Mouse (Mus musculus) T-helper 1 cell (primary cell): ENCODE results near the gene Aldh18a1.

Experiments used
- in situ Hi-C: fragments of 300-600 bp; cut with MboI, MseI; formaldehyde crosslinking; loops from one replicate; pipeline ENCODE4 v1.15.1; 2025; ENCODE audit warnings: high pct_unique_total_duplicates

The Aldh18a1 gene

DNA sequence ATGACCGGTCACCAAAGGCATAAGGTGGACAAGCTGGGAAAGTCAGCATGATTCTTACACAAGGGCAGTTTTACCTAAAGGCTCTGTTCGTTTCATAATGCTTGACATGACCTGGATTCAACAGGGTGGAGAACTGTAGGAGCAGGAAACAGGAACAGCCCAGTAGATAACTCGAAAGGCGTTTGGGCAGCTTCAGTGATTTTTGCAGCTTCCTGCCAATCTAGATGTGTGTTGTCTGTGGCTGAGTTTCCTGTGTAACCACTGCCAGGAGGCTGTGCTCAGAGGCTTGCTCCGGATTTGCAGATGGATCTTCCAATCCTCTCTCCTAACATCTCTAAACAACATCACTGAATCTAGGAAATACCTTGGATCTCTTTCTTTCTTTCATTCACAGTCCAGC, 55.7 kb downstream of the Aldh18a1 start:
- in situ Hi-C loops = no loop called here

DNA sequence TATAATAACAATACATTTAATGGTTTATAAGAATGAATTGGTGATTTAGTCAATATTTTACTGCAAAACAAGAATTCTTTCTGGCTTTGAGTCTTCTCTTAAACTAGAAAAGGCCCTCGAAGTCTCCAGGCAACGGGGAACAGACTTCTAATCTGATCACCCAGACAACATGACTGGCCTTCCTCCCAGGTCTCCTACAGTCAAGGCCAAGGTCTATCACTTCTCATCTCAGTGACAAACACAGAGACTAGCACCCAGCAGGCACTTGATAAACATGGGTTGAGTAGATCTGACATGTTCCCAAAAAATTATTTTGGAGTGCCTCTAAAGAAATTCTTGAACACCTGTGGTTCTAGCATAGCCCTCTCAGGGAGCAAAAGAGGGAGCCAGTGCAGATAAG, 57.9 kb downstream of the Aldh18a1 start:
- in situ Hi-C loops = no loop called here

DNA sequence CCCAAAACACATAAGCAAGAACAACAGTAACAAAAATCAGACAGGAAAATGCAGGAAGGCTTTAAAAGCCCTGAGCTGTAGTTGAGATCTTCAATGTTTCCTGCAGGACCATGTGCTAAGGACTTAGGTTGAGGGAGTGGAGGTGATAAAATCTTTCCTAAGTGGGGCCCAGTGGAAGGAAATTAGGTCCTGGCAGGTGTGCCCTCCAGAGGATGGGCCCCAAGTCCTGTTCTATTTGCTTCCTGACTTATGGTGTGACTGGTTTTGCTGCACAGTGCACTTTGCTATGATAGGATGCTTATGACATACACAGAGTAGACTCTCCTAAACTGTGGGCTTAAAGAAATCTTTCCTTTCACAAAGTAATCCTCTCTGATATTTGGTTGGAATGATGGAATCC, 60.0 kb downstream of the Aldh18a1 start:
- in situ Hi-C loops = loop anchor here (10.0 kb wide), 1 partner anchor 143 kb away; no protein-coding TSS in a partner anchor

DNA sequence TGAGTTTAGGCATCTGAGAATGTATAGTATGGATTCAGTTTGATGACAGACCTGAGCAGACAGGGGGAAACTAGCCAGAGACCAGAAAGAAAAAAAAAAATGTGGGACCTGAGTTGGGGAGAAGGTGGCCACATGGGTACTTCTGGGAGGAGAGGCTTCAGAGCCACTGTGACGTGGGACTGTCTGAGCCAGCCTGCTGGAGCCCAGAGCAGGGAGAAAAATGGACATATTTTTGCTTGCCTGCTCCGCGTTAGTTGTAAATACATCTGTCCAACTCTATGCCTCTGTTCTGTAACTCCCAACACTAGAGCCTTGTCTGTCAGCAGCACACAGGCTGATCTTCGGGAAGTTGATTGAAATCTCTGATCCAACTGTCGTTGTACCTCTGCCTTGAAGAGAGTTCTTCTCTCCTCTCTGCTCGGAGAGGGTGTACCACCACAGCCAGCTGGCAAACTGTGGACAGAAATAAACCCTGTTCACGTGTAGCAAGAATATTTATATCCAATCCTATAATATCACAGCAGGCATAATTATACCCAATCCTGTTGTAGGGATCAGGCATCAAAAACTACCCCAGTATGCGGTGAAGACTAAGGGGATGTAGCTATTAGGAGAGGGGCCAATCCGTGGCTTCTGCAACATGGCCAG, 61.8 kb downstream of the Aldh18a1 start:
- in situ Hi-C loops = loop anchor here (10.0 kb wide), 1 partner anchor 142 kb away; no protein-coding TSS in a partner anchor

DNA sequence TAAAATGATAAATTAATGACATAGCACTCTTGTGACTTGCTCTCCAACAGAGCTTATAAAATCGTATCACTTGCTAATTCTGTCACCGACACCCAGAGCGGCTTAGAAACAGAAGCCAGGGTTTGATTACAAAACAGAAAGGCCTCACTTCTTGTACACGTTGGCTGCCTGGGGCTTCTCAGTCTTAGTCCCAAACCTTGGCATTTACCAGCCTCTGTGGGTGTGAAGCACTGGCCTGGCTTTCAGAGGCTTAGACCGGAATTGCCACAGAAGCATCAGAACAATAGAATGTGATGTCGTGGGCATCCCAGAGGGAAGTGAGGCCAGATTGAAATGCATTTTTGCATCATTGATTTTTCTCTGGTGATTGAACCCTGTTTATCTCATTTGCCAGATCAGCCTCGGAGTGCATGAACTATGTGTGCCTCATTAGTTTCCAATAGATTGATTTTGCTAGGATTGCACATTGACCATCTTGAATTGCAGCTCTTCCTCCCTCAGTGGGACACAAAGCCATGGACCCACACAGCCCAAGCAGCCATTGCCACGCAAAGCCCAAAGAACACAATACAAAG, 64.7 kb downstream of the Aldh18a1 start:
- in situ Hi-C loops = loop anchor here (10.0 kb wide), 1 partner anchor 139 kb away; no protein-coding TSS in a partner anchor

DNA sequence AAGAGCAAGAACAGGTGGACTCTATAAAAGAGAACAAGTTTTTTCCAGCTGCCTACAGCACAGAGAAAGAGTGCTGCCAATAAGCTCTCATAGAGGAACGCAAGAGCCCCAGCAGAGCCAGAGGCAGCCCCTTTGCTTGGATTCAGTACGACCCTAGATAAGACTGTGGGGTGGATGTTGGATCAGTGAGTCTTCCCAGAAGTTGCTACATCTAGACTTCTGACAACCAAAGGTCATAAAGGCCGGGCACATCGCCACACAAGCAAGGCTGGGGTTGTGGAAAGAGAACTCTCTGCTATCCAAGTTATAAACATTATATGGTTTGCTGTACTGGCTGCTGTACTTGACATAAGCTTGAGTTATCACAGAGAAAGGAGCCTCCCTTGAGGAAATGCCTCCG, 67.9 kb downstream of the Aldh18a1 start:
- in situ Hi-C loops = loop anchor here (10.0 kb wide), 1 partner anchor 136 kb away; no protein-coding TSS in a partner anchor

DNA sequence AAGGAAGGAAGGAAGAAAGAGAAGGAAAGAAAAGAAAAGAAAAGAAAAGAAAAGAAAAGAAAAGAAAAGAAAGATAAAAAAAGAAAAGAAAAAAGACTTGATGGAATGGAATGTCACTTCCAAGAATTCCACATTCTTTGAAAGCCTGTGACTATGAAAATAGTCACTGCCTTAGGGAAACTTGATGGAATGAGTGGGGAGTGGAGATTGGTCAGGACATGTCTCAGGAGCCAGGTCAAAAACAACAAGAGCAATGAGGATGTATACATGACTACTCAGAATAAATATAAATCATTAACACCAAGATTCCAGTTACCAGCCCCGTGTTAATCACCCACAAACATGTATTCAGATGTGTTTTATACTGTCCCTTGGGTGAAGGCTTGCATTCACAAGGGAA, 69.6 kb downstream of the Aldh18a1 start:
- in situ Hi-C loops = no loop called here

DNA sequence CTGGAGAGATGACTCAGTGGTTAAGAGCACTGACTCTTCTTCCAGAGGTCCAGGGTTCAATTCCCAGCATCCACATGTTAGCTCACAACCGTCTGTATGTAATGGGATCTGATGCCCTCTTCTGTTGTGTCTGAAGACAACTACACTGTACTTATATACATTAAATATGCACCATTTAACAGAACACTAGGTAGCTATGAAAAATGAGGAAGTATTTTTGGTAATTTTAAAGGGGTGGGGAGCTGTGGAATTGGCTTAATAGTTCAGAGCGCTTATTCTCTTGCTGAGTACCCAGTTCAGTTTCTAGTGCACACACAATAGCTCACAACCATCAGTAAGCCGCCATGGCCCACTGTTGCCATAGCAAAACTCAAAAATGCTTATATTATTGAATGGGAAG, 72.7 kb downstream of the Aldh18a1 start:
- in situ Hi-C loops = no loop called here

DNA sequence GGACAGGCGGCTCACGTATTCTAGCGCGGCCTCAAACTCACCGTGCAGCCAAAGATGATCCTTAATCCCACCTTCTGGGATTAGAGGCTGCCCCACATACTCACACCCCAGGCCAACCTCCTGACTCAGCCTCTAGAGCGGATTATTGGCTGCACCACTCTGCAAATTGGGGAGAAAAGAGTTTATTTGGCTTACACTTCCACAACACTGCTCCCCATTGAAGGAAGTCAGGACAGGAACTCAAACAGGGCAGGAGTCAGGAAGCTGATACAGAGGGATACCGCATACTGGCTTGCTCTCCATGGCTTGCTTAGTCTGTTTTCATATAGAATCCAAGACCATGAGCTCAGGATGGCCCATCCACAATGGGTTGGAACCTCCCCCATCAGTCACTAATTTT, 73.9 kb downstream of the Aldh18a1 start:
- in situ Hi-C loops = no loop called here

DNA sequence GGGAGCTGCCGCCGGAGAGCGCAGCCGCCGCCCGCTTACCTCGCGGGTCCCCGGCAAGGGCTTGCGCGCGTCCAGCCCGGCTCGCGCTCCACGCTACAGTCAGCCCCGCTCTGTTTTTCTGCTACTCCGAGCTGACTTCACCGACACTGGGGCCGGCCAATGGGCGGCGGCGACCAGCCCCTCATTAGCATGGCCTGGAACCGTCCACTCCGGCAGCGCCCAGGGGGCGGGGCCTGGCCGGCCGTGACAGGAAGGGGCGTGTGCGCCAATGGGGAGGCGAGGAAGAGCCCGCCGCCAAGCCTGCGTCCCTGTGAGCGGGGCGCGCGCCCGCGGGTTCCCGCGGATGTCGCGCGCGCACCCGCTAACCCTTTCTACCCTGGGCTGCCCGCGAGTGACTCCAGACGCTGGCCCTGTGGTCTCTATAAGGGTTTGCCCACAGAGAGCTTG, 74.6 kb downstream of the Aldh18a1 start, which contains the start of gene Sorbs1:
Gene Sorbs1 (minus strand): TSS at position 148 of the 447 bp plus-strand sequence.
- in situ Hi-C loops = no loop called here

DNA sequence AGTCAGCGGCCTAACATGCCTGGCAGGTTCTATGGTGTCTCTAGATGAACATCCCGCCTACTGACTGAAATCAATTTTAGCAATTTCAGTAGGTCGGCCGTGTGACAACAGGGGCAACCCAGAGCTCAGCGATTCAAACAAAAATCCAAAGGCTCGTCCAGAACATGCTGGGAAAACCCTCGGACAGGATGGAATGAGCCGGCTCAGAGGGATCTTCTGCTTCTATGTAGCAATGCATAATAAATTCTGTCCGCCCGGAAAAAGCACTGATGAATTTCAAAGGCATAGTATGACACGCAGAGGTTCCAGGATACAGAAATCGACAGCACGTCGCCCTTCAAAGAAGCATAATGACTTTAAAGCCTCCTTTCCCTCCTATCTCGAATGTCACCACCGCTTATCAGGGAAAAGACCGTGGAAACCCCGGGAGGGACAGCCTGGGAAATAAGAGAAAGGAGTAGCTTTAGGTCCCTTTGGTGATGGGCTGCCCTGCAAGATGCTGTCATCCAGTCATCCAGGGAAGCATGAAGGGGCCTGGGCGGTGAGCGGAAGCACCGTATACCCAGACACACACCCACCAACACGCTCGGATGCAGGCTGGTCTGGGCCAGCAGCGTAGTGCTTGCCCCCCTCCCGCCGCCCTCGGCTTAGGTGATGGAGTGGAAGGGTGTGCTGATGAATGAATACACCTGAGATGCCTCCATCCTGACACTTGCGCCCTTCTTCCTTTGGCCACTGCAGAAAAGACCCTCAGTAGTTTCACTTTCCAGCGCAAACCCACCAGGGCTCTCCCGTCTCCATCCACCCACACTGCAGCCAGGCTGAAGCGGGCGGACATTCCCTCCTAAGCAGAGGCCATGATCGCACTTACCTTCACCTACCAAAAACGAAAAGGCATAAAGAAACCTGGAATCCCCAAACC, 75.5 kb downstream of the Aldh18a1 start:
- in situ Hi-C loops = no loop called here

DNA sequence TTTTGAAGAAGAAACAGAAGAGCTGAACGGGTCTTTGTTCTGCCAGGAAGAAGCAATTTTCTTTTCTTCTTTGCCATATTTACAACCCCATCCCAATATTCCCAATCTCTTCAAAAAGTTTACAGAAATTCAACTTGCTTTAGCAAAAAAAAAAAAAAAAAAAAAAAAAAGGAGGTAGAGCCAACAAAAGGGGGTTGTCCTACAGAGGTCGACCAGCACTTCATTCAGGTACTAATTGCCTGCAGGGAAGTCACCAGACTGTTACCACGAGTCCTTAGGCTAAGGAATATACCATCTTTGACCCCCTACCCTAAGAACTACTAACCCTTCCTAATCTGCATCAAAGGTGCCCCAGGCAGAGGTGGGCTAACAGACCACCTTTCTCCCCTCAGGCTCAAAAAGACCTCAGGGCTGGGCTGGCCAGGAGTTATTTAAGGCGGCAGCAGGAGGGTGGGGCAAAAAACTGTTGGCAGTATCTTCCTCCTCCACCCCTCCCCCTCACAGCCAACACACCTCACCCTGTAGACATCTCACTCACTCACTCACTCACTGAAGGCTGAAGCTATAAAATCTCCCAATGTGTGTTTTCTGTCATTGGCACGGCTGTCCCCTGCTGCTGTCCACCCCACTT, 76.5 kb downstream of the Aldh18a1 start:
- in situ Hi-C loops = no loop called here

DNA sequence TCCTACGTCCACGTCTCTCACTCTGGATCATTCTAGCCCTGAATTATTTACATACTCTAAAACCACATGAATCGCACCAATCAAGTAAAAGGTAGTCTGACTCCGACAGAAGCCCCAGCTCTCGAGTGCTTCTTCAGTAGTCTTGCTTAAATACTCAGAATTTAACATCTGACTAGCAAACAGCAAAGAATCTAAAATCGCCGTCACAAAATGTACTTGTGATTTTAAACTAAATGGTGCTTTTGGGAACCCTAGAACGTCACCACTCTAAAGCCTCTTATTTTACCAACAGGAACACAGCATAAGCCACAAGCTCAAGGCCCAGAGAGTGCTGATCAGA, 77.2 kb downstream of the Aldh18a1 start:
- in situ Hi-C loops = no loop called here

DNA sequence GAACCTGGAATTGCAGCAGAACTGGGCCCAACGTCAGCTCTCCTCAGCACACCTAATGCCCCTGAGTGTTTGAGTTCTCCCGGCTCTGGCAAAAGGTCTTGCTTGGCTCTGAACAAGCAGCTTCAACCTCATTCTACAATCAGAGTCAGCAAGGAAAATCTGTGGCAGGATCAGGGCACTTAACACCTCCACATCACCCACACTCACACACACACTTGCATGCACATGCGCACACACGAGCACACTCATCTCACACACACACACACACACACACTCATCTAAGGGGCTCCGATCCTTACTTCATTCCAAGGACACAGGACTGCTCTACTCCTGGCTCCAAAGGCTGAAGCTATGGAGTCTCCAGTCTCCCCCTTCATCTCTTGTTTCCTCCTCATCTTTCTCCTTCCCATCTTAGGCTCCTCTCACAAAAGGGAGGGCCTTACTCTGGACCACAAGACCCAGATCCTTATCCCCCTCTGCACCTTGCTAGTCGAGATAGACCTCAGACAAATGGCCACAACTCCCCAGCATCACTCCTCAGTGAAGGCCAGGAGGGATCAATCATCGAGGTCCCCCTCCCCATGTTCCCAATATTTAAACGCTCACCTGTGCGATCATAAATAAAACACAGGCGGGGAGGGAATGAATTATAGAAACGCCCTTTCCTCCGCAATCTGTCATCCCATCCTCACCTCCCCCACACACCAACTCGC, 77.7 kb downstream of the Aldh18a1 start:
- in situ Hi-C loops = no loop called here

DNA sequence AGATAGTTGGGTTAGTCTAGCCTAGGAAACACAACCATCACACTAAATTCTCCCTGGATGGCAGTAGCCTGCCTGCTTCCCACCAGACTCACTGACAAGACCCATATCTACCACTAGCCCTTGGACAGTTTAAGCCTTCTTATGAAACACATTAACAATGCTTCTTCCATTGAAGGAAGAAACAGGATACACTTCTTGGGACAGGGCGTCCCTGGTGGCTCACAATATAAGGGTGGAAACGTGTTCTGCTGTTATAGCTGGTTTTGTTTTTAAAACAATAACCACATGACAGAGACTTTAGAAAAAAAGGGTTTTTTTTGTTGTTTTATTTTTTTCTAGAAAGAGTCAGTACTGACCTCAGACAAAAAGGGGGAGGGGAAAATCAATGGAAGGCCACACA, 79.0 kb downstream of the Aldh18a1 start:
- in situ Hi-C loops = no loop called here

DNA sequence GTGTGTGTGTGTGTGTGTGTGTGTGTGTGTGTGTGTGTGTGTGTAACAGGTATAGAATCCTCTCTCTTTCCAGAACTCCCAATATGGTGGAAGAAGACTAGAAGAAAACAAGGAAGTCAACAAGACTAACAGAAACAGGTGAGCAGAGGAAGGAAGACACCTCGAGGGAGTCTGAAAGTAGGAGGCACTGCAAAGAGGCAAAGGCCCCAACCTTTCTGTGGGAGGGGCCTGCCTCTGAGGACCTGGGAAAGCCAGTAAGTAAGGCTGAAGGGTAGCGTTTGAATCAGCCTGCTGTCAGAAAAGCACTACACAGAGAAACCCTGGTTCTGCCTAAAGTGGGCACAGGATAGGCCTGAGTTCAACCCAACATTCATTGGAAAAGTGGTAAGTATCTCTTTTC, 79.4 kb downstream of the Aldh18a1 start:
- in situ Hi-C loops = no loop called here

DNA sequence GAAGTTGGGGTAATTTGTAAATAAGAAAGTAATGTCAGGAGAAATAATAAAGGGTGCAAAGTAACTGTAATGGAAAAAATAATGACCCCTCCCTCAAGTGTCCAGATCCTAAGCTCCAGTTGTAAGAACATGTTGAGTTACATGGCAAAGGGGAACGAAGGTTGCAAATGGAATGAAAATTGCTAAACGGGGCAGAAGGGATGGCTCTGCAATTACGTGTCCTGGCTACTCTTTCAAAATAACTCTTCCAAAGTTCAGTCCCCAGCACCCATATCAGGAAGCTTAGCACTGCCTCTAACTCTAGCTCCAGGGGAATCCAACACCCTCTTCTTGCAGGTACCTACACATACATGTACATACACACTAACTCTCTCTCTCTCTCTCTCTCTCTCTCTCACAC, 81.3 kb downstream of the Aldh18a1 start:
- in situ Hi-C loops = no loop called here

DNA sequence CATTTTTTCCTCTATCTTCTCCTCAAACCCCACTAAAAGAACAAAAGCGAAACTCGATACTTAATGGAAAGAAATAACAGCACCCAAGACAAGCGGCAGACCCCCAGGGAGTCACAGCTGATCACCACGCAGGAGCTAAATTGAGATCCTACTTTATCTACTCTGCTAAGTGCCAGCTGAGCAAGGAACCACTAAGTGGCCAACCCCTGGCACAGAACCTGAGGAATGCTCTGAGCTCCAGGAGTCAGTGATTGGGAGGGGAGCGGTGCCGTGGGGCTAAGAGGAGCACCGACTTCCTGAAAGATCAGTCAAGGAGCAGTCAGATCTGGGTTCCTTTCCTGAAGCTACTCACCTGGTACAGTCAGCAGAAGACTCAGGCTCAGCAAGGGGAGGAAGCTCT, 83.9 kb downstream of the Aldh18a1 start:
- in situ Hi-C loops = no loop called here
